Mouse (Mus musculus) megakaryocyte, embryonic 14.5 days (primary cell): ENCODE results near the gene Esyt3.

ENCODE experiments used
- FLI1 ChIP-seq: IDR thresholded peaks from 2 replicates; pipeline ENCODE4 v1.6.1; 2012; ENCODE audit warnings: low read length, inconsistent platforms, mixed read lengths
- GATA1 ChIP-seq: IDR thresholded peaks from 3 replicates; pipeline ENCODE4 v1.6.1; 2012; ENCODE audit warnings: mixed read lengths, low read length, inconsistent platforms, borderline replicate concordance

DNA sequence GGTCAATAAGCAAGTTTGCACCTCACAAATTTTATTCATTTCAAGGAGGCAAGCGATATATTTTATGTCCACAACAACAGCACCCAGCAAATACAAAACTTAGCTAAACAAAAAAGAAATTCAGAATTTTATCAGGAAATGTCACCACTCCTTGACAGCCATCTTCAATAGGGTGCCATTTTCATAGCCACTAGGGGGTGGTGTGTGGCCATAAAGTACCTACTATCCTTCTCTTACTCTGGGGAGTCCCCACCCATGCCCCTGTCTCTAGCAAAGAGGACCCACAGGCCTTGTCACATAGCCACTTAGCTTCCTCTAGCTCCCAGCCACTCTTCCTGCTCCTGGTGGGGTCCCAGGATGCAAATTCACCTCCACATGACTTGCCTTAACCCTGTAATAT, 19.2 kb downstream of the Esyt3 start:
- TF ChIP-seq GATA1 (no peak), FLI1 (no peak)
